Mouse (Mus musculus) kidney, adult 8-10 months (tissue): ENCODE data around the gene Ntm.

Experiments
- DNase-seq, 2 experiments: peaks; one replicate each; pipeline ENCODE4 v3.0.0; 2022

Ntm gene

DNA sequence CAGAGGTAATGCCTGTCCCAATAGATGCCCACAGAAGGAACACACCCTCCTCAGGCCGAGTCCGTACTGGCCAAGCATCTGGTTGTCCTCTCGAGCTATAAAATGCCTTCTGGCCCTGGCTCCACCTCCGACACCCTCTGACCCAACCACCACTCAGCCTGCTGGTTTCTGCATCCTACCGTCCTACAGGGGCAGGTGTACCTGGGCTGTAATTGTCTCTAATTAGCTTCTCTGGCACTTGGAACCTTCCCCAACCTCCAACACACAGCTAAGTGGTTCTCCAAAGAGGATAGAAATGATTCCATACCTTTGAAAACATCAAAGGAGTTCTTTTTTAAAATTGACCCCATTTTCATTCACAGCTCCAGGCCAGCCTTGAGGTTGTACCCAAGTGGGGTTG is 311.1 kb downstream of the Ntm start:
- no peak for DNase-seq

DNA sequence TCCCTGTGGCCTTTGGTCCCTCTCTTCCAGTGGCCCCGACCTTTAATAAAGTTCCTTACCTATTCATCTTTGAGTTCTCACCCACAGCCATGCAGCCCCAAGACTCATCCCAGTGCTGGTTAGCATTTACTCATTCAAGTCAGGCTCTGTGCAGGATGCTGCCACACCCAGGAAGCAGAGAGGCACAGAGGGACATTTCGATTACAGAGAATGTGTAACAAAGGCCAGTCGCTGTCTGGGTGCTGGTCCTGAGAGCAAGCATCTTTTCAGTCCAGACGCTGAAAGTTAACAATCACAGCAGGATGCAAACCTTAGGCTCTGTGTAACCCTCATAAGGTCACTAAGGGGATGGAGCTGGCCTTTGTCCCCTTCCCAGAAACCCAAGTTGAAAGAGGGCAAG is 311.7 kb downstream of the Ntm start:
- no peak for DNase-seq

DNA sequence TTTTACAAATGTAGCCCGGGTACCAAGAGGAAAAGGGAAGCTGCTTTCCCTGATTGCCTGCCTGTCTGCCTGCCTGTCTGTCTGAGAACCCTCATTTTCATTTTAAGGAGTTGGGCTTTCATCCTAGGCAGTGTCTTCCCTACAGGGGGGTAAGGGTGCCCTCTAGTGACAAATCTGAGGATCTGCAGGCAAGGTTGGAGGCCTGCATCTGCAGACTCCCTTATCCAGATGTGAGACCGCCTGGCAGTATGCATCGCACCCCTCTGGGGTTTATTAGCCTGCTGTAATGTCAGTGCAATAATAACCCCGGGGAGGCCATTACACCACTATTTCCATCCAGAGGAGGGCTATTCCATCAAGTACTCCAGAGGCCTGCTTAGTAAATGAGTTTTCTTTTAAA is 312.3 kb downstream of the Ntm start:
- DNase-seq: peak in 1 of 2 experiments; percentile 35

DNA sequence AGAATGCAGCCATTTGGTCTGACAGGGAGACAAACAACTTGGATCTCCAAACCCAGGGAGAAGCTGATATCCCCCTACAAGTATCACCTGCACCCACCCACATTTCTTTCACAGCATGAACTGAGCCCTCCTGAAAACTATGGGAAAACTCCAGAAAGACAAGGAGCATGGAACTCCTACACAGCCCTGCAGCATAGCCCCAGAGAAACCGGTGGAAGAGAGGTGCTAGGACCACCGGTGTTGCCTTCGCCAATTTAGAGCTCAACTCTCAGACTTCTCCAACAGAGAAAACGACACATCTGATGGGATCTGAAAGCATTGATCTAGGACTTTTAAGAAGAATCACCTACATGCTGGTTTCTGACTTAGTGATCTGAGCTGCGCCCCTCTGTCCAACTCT is 312.7 kb downstream of the Ntm start:
- DNase-seq: no peak

DNA sequence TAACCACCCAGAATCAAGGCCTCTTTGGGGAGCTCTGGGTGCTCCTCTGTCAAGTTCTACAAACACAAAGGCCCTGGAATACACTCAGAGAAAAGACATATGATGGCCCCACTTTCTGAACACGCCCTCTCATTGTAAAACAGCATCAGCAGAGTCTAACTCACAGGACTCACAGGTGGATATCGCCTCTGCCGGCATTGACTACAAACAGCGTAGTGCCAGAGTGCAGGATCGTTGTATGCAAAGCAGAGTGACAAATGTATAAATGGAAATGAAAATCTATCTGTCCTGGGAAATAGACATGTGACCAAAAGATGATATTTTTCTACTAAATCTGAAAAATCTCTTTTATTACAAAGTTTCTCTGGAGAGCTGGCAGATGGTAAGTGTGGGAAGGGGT is 314.7 kb downstream of the Ntm start:
- no peak for DNase-seq

DNA sequence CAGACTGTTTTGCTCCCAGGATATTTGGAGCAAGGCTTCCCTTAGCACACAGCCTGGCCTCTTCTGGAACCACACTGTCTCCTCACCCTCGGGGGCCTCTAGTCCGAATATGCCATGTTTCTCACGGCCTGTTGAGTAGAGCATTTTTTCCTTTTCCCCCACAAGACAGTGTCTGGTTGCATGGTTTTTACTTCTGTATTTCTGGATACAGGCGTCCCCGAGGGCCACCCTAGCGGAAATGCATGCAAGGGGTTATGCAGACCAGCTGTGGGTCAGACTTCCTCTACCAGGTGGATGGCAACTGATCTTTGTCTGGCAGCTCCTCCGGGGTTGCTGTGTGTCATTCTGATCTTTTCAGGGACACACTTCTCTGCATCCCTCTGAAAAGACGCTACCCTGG is 315.2 kb downstream of the Ntm start:
- DNase-seq: no peak

DNA sequence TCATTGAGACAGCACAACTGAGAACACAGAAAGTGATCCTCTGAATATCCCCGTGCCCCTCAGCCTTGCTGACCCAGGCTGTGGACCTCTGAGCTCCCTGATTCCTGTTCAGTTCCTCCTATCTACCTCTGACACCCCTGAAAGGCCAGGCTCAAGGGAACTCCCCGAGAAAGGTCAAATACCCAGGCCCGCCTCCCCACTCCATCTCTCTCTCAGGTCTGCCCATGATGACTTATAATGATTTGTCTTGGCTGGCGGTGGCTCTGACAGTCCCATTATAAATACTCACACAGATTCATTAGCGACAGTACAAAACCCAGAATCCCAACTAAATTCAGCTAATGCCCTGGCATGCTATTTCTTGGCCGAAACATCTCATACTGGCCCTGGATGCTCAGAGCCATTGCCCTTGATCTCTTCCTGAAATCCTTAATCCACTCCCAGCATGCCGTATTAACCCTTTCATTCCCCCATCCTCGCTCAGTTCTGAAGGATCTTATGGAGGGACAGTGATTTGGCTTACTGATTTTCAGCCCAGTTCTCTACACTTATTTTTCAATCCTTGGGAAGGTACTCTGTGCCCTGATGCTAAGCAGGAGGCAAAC is 317.0 kb downstream of the Ntm start:
- DNase-seq: no peak

DNA sequence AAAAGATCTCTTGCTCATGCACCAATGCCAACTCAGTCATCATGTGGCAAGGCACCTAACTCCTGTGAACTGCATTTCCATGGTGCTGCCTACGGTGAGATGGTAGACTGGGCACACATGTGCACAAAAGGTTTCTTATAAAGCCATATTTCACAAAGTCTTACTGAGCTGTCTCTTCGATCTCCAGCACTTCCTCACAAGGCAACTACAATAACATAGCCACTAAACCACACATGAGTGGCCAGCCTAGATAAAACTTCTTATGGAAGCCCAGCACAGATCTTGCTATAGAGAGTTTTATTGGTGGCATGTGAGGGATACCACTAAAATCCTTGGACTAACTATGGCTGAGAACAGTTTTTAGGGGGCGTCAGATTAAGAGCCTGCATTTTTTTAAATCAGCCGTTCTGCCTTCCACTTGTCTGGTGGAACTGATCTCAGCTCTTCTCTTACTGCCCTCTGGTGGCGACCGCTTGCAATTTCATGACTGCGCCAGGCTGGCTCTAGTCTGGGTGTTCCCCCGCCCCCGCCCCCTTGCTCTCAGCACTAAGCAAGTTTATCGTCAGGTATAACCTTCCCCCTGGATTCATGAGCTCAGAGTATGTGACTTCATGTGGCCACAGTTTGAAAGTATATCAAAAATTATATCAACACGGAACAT is 319.8 kb downstream of the Ntm start:
- DNase-seq: peak; percentile 10 to 60

DNA sequence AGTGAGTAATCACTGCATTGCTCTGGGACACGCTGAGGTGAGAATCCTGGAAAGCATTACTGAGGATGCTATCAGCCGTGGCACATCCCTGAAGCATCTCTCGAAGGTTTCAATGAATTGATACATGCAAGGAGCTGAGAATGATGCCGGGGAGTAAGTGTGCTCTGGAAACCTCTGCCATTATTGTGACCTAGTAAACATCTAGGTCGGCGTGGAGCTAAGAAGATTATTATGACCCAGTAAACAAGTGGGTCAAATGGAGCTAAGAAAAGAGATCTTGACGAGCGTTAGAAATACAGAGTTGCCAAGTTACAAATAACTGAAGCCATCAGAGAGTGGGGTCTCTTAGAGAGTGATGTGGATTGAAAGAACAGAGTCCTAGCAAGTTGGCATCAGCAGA is 325.6 kb downstream of the Ntm start:
- DNase-seq: no peak

DNA sequence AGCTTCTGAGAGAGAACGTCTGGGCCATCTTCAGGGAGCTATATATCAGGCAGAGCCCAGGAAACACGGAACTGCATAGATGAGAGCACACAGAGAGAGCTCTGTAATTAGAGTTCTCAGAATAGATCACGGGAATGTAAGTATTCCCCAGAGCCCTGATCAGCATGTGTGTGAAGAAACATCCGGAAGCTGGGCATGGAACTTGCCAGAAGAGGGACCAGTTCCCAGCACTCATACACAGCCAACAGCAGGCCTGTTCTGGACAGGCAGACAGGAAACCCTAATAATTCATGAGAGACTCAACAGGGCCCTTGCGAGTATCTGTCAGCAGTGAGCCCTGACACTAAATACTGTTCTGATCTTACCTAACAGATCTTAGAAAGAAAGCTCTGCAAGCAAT is 345.8 kb downstream of the Ntm start:
- no peak for DNase-seq

DNA sequence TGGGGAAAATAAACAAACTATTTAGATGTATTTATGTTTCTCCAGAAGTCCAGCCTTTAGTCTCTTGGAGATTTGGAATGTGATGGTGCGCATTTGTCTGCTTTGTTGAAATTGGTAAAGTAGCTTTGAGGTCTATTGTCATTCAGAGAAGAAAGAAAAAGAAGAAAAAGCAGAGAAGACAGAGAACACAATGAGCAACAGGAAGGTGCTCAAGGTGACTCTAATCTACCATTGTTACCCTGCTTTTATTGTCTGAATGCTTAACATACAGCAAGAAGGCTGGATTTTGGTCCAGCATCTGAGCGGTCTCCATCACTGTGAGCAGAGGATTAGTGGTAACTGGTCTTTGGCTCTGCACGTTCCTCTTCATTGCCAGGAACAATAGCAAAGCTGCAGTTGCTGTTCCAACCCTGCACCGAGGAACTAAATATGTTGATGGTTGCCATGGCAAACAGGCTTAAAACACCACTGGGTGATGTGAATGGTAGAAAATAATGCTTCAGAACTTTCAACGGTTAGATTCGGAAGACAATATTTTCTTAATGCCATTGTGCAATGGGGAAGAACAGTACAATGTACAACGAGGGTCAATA is 350.8 kb downstream of the Ntm start:
- no peak for DNase-seq

DNA sequence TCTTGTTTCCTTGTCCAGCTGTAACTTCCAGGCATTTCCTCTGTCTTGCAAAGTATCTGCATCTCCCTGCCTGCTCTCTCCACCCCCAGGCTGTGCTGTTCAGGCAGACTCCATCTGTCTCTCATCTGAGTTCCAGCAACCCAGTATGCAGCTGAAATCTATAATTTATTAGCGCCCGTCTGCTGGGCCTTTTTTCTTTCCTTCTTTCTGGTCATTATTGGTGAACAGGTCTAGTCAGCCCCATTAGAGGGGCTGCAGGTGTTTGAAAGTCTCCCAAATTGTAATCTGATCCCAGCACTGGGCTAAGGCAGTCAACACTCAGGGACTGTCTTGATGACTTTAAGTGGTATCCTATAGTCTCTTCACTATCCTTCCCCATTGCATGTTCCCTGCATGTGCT is 352.1 kb downstream of the Ntm start:
- DNase-seq: no peak

DNA sequence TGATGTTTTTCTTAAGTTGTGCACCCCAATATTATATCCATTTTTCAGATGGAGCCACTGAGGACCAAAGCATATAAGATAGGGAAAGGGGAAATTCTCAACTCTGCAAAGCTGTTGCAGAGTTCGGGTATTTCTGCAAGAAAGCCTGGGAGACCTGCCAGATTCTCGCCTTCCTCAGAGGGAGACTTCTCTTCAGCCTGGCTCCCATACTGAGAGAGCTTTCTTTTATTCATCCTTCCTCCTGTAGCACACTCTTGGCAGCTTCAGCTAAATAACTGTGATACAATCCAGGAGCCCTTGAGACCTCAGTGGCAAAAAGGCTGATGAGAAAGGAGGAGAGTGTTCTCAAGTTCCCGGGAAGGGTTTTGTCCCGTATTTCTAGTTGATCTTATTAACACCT is 365.3 kb downstream of the Ntm start:
- DNase-seq: no peak

DNA sequence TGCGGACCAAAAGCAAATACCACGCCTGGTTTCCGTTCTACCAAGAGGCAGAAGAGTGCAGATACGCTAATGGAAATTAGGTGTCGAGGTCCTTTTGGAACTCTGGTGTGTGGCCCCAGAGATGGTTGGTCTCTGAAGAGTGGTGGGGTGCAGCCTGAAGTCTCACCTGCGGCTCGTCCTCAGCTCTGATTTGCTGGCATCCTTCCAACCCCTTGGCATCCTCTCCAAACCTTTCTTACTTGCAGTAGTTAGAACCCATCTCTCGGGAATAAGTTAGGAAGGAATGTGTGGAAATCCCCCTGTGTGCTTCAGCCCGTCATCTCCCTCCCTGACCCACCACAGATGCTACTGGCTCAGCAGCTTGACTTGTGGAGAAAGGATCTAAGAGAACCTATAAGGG is 367.6 kb downstream of the Ntm start:
- no peak for DNase-seq

DNA sequence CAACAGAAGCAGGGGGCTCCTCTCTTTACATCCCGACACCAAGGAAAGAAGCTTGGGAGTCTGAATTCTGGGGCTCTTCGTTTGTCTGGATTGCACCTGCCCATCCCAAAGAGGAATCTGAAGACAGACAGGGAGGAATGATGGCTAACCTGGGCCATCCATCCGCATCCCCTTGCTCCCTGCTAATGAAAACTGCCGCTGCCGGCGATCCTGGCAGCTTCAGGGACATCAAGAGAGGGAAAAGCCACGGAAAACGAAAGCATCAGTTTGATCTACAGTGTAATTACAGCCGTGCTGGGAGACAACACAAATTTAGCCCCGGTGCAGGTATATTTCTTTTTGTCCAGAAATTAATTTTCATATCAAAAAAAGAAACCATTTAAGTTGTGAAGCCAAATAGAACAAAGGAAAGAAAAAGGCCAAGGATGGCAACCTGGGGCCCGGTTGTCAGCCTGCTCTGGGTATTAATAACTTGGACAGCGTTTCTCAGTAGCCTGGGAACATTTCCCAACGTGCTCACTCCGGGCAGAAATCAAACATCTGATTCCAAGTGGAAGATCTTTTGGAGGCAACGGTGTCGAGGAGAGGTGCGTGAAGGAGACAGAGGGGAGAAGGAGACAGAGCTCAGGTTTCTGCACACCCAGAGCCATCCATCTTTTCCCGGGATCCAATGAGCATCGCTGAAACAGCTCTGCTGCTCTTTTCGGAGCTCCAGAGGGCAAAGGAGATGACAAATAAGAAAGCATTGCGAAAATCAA is 368.2 kb downstream of the Ntm start:
- DNase-seq: no peak

DNA sequence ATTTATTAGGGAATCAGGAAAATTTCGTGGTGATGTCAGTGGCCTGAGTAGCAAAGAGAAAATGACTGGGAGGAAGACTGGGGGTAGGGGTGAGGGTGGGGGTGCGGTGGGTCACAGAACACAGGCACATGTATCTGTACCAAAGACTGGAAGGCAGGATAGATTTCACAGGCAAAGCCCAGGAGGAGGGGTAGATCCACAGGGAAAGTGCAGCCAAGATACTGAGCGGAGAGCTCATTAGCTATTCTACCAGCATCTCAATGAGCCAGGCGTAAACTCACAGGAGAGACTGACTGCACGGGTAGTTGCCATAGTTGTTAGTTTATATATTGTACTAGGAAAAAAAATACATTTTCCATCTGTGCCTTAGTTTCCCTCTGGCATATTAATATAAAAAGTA is 375.6 kb downstream of the Ntm start:
- no peak for DNase-seq

DNA sequence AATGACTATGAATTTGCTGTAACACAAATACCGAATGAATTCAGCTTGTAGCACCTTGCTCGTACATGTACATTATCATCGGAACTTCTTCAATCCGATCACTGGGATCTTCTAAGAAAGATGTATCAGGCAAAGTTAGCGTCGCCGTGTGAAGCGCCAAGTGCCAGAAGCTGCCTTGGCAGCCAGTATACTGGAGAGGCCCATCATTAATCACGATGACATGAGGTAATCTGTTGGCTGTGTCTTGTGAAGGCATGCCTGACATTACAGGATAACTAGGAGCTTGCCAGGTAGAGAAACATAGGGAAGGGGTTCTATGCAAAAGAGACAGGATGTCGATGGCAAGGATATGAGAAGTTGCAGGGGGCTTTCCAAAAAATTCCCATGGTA is 376.6 kb downstream of the Ntm start:
- DNase-seq: no peak

DNA sequence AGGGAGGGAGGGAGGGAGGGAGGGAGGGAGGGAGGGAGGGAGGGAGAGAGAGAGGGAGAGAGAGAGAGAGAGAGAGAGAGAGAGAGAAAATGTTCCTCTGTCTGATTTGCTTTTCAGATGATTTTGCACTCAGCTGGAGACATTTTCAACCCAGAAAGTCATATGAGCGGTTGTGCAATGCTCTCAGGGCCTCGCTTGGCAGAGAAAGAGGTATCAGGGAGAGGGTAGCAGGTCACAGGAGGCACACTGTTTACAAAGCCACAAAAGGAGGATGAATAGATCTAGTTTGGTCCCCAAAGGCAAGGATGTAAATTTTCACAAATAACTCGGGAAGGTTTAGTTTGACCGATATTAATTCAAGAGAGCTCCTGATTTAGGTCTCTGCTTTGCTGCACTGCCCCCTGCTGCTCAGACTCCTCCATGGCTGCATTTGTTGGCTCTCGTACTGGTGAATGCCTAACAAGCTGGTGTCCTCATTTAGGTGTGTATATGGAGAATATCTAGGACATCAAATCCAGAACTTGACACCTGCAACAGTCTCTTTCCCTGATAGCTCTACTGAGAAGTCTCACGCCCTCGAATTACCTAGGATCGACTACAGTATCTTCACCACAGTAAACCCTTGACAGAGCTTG is 377.1 kb downstream of the Ntm start:
- peak; percentile 3 to 48 for DNase-seq

DNA sequence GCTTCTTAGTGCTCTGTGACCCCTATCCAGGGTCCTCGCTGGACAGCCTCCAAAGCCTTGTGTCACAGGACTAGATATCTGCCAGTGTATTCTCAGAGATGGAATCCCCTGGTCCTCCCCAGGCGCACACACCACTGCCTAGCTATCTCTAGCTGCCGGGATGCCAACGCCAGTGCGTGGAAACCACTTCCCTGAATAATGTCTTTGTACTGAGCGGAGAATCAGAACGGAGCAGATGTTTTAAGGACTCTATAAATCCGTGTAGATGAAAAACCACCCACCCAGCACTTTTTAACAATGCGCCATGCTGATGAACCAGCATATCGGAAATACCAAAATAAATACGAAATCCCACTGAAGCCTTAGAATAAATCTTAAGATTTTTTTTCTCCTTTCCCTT is 384.7 kb downstream of the Ntm start:
- no peak for DNase-seq

DNA sequence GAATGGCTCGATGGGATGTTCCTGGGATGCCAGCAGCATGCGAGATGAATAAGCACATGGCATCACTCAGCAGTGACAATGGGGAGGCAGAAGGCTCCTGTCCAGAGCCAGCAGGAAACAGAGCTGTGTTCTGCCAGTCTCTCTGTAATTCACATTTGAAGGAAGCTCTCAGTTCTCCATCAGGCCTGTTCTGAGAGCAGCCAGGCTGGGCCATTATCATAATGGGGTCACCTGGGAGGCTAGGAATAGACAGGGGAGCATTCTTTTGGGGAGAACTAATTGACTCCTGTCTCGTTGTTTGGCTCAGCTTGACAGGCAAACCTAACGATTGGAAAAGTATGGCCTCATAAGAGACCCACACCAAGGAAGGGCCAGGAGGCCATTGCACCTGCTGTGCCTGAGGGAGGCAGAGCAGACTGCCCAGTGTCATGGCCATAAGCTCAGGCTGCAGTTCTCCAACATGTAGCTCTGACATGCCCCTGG is 386.8 kb downstream of the Ntm start:
- no peak for DNase-seq

DNA sequence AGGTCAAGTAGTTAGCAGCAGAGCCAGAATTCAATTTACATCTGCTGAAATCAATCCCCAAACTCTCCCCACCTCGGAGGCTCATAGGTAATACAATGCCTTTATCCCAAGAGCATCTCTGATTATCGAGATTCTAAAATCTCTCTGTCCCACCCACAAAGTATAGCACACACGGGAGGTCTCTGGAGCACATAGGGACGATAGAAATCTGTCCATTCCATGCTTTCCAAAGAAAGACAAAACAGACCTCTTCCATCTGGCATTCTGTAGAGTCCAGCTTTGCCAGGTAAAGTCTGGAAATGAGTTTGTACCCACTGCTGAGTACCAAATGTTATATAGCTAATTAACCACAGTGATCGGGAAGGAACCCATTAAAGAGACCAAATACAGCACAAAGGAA is 388.4 kb downstream of the Ntm start:
- no peak for DNase-seq

DNA sequence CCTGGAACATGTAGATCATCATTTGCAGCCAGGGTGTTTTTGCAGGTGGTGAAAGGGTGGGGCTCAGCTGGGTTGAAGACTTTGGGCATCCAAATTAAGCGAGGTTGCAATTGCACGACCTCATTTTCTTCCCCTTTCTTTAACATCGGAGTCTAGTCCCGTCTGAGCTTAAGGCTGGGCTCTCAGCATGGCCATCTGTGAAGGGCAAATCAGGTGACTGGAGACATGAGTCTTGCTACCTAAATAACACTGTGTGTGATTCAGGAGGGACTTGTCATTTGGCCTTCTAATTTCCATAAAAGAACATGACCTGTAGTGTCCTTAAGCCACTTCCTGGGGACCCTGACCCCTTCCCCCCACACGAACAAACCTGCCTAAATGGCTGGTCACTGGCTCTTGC is 394.4 kb downstream of the Ntm start:
- no peak for DNase-seq

DNA sequence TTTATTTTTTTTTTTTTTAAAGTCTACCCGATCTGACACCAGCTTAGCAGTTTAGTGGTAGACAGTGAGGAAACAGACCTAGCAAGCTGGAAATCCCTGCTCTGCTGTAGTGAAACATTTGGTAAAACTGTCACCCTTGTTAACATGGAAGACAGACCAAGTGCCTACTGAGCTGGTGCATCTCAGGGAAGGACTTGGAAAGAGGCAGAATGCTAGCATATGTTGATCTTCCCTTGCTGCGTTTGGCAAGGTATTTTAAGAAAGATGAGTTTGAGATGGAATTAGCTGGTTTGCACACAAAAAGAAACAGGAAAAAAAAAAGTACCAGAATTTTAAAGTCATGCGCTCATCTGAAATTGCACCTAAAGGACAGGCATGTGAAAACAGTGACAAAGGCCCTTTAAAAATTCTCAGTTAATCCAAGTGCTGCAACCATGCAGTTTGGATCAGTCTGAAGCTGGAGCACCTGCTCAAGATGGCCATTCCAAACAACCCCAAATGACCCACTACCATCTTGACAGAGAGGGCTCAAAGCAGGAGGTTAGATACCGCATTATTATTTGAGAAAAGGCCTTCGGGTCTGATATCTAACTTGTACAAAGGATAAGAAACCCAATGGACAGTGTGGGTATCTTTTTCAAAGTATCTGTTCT is 400.4 kb downstream of the Ntm start:
- no peak for DNase-seq
